Mouse (Mus musculus) embryo, embryonic 11 days (tissue): ENCODE results near the gene Fam196b.

Source experiments
- DNase-seq: peaks from one replicate; pipeline ENCODE4 v3.0.0-alpha.2; 2015

The Fam196b gene

DNA sequence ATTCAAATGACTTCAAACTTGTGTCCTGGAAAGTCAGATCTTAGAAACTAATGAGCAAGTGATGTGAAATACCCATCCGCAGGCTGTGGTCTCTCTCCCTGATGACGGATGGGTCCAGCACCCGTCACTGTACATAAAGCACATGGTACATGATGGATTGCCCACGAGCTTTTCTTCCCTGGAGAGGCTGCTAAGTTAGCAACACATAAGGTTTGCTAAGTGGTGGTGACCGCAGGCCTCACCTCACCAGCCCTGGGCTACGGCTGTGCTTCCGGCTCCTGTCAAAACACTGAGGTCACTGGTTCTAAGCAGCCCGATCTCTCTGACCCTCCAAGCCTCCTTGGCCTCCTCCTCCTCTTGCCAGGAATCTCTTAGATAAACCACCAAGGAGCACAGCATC lies 91.7 kb downstream of the Fam196b start:
- peak; percentile 24 for DNase-seq

DNA sequence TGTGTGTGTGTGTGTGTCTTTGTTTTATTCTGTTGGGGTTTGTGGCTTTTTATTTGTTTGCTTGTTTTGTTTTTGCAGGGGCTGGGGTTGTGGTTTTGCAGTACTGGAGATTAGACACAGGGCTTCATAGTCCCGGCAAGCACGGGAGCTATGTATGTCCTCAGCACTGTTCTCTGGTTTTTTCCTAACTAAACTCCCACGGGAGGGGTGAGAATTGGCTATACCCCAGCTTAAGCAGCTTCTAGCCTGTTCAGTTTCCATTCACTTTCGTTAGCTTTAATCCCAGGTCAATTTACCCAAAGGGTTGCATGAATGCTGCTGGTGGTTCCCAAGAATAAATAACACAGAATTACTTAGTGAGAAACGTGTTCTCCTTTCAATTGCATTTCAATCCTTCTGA lies 92.2 kb downstream of the Fam196b start:
- DNase-seq = no peak

DNA sequence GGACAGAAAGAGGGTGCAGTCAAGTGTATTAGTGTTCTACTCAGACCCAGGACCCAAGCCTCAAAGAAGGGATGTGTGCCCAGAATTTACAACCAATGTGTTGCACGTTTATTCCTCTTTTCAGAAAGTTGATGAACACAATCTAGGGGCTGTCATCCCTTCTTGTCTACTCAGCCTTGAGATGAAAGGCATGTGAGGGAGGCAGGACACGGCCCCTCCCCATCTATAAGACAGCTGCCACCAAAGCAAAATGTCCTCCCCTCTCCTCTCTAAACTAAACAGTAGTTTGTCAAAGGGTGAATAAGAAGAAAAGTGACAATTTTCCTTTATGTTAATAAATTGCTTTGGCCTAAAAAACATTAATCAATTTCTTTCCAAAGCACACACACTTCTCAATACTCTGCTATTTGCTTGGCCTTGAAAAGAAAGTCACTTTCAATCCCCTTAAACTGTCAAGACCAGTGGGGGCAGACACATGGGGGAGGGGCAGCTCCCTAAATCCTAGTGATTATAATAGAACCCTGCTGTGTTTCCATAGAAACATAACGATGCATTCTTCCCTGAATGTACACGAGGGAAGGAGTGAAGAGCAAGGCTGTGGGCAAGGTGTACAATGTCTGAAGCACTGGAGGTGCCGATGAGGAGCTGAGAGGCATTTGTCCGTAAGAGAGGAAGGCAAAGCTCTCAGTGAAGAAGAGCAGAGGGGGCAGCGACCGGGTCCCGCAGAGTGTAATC lies 101.4 kb downstream of the Fam196b start:
- peak; percentile 64 for DNase-seq

DNA sequence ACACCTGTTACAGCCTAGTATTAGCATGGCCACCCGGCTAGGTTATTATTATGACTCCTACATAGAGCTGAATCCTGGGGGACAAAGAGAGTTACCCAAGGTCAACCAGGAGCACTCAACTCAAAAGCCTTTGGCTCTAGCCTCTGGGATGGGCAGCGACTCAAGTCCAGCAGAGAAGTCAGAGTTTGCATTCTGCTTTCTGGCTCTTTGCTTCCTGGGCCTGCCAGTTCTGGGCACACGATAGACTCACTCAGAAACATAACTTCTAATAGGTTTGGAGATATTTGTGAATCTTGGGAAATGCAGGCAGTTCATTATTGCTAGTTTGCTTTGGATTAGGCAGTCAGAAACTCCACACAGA lies 102.0 kb downstream of the Fam196b start:
- no peak for DNase-seq

DNA sequence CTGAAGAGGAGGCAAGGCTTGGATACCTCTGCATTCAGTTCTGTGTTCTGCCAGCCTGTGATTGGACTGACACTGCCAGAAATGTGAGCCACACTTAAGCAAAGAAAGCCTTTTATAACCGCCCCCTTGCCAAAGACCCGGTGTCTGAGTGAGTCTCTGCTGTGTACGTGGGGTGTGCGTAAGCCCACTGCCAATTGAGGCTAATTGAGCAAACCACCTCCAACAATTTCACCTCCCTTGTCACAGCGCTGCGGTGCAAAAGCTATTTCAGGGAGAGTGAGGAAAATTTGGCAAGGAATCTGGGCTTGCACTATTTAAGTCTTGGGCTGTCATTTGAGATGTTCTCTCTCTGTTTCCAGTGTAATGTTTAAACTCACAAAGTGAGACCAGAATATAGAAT lies 106.4 kb downstream of the Fam196b start:
- no peak for DNase-seq

DNA sequence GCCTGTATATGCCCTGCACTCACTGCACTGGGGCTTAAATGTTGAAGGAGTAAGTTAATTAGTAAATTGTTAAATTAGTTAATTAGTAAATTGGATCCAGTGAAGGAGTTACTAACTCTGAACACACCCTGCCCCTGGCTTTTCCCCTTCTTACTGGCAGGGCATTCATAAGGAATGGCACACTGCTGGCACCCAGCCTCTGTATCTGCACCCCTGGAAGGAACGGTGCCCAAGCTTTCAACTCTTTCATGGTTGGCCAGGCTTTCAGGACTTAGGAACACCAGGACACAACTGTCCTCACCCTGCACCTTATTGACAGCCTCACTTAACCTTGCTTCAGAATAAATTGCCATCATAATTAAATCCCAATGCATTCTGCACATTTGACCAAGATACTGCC lies 109.9 kb downstream of the Fam196b start:
- DNase-seq = no peak

DNA sequence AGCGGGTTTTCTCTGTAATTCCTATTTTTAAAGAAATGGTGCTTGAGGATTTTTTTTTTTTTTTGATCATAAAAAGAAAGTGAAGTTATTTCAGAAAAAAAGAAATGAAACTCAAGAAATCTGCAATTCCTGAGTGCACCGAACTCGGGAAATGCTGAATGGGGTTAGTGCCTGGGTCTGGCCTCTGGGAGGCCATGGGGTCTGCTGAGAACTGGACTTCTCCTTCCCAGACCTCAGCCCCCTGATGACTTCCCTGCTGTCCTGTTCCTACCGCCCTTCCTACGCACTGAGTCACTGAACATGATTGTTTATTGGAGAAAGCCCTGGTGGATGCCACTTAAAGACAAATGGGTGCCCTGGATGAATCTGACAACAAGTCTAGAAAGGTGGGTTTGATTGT lies 112.6 kb downstream of the Fam196b start:
- no peak for DNase-seq

DNA sequence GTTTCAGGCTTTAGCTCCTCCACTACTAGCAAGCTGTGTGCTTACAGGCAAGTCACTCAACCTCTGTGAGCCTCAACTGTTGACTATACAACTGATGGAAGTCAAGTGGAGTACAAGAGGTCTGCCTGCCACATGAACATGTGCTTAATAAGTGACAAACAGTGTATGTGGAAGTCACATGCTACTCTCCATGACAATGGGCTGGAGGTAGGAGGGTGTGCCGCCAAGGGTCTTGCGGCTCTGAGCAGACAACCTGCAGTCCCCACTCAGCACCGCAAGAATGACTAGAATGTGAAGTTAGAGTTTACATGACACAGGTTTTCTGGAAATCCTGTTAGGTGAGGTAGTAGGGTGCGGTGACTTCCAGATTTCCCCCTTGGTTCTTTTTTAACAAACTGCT lies 116.3 kb downstream of the Fam196b start:
- no peak for DNase-seq

DNA sequence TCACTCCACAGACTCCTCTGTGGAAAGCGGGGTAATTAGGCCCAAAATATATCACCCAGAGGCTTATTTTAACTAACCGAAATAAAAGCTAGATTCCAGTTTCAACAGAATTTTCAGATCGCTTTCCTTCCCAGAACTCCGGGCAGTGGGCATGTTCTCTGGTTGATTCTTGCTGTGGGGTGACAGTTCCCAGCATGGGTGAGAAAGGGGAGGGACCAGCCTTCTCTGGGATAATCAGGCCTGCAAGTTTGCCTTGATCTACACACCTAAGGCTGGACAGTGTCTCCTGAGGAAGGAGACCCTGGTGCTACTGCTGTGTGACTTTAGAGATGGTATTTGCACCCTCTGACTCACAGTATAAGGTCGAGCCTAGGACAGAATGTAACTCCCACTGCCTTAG lies 116.7 kb downstream of the Fam196b start:
- no peak for DNase-seq

DNA sequence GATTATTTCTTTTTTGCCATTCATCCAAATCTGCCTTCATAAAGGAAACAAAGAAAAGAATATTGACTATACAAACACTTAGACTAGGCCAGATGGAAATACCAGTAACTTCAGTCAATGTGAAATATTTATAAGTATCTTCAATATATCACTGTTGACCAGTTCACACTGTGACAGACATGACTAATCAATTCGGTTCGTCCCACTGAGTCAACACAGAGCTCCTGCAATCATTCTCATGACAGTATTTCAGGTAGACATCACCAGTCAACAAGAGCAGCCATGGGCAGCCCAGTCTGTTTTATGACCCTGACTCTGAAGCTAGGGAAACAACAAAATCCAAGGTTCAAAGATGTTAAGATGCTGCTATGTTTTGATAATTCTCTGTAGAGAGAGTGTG lies 117.4 kb downstream of the Fam196b start:
- no peak for DNase-seq

DNA sequence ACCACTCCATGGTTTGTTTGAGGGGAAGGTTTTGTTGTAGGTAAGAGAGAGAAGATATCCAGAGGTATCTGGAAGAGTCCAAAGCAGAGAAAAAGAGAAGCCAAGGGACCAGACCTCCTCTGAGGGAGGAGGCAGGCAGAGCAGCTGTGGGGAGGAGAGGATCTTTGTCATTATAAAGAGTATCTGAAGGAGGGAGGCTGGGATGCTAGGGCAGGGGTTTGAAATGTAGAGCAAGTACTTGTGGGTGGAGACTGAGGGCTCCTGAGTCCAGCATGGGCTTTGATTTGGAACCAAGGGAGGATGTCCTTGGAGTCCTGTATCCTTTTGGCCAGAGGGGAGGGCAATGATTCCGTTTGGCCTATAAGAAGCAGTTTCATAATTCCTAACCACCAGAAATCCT lies 122.8 kb downstream of the Fam196b start:
- DNase-seq = no peak

DNA sequence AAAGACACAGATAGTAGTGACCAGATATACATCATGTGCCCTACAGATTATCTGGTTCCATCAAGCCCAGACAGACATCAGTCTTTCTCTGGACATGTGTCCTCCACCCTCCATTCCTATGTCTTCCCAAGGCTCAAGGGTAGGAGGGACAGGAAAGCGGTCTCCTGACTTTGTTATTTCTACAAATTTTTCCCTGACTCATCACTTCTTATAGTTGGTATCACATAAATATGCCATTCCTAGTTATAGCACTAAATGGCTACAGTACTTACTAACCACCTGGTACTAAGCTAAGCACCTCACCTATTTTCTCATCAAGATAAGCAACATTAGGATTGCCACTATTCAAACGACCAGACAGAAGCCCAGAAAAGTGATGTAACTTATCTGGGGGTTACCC lies 123.8 kb downstream of the Fam196b start:
- DNase-seq = no peak

DNA sequence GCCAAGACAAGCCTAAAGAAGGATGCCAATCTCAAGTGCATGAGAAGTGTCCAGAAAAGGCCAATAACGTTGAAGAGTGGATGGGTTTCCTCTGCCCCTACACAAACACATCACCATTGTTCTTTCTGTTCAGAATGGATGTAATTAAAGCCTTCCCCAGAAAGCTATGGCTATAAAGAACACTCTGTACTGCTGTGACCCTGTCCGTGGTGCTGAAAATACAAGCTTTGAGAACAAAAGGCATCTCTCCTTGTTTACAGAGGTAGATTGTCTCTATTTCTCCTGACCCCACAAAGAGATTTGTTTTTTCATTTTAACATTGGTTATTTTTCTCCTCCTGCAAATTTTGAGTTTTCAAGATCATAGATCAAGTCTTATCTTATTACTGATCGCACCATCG lies 133.3 kb downstream of the Fam196b start:
- DNase-seq = peak; percentile 75

DNA sequence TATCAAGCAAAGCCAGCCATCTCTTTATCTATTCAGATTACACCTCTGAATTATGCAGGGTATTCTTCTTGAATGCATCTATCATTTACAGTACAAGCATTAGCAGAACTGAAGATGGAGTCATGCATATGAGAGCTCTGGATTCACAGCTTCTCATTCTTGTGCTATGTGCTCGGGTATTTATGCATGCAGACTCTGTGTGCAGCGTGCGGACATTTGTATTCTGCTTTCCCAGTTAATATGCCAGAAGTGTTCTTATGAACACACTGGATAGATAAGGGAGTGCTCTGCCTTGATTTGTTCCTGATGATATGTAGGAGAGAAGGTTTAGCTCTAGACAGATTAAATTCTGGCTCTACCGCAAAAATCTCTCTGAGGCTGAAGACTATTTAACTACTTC lies 135.3 kb downstream of the Fam196b start:
- DNase-seq = no peak

DNA sequence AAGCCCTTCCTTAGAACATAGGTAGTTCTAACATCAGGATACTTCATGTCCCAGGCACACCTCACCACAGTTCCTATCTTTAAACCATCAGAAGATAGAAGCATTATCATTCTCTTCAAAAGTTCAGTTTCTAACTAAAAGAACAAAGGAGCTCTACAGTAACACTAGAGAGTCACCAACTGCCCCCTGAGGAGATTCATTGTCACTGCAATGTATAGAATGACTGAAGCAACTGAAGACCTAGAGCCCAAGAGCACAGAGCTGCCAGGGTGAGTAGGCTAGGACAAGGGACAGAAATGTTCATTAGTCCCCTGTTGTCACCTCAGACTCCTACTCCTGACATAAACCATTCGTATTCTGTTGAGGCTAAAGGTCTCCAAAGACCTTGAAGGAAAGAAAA lies 152.4 kb downstream of the Fam196b start:
- DNase-seq = no peak

DNA sequence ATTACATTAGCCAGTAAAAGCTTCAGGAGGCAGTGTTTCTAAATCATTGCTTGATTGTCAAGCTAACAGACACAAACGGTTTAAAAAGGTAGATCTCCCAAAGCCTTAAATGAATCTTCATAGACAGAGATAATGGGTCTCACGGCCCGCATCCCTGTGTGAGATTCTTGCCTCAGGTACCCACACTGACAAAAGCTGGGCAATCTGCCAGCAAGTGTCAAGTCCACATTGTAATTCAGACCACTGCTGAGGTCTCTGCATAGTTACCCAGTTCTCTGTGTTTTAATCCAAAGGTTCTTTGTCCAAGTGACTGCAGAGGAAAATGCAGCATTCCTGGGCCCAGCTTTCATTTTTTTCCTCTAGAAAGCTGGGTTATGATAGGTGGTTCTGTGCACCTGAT lies 153.9 kb downstream of the Fam196b start:
- DNase-seq = no peak

DNA sequence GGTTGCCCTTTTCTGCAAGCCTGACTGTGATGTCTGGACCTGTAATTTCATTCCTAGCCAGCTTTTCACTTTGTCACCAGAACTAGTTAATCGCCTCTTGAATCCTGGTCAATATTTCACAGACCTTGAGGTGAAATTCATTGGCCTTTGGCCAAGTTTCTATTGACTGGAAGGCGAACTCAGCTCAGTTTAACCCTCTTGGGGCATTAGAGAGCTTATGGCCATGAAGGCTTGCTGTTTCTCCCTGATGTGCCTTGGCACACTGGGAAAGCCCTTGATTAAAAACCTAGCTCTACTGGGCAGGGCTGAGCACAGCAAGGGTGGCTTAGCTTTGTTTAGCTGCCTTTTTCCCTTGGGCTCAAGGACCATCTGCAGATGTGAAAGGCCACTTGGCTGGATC lies 155.2 kb downstream of the Fam196b start:
- DNase-seq = no peak
